Mouse (Mus musculus): ENCODE measurements around the gene Rtf1. TPM values are rescaled to one million over a fixed set of nuclear protein-coding genes. Genes with fewer than 3 reads are reported as not detected.

The Rtf1 gene
- total and polyA plus RNA-seq, 2 experiments from 2014 or later, result 19.8 to 58.9 TPM

DNA sequence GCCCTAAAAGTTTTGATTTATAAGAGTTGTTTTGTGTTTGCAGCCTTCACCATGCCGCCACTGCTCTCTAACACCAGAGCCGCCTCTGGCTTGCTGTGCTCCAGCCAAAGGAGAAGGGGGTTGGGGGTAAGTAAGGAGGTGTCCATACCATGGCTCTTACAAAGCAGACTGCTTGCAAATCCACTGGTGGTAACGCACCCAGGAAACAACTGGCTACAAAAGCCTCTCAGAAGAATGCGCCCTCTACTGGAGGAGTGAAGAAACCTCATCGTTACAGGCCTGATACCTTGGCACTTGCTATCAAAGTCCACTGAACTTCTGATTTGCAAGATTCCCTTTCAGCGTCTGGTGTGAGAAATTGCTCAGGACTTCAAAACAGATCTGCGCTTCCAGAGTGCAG is 5.9 kb upstream of the Rtf1 start:
- DNase-seq (ENCODE audit: low spot score) (peak; percentile 24), ATAC-seq (no peak)
- no peak overlapping the region for H3K4me2 ChIP-seq (ENCODE audit: low read depth, low read length)
- TF ChIP-seq CTCF (IDR thresholded peaks at IDR 0.05; ENCODE audit: low read depth), result peak; percentile 61
- H3K9ac ChIP-seq (replicated peaks; ENCODE audit: low read length), result no peak overlapping the region
- no peaks in the 10 kb centered on the region for H3K27me3 ChIP-seq (ENCODE audit: insufficient read depth, low read length)
- H3K4me3 ChIP-seq (ENCODE audit: low read length), result no peak overlapping the region
- no peaks in the 10 kb centered on the region for H3K9me3 ChIP-seq (ENCODE audit: low read length)
- no peaks in the 10 kb centered on the region for H3K36me3 ChIP-seq (ENCODE audit: insufficient read depth, low read length)
- H3K27ac ChIP-seq, result no peak overlapping the region
- H3K4me1 ChIP-seq (ENCODE audit: insufficient read depth, low read length), result no peaks in the 10 kb centered on the region
- 17% methylated on average over 7 of the region's 7 CpGs for WGBS

GRCm38 (mm10) chr2:119675215-119675784 is 432 bp downstream of the Rtf1 start:
- ATAC-seq, result peak; percentile 88
- DNase-seq (ENCODE audit: low spot score), result no peak
- Histone ChIP-seq H3K4me3 (ENCODE audit: low read length) (peak overlapping the region; percentile 93), H3K4me1 (ENCODE audit: insufficient read depth, low read length) (peaks cover 6% of the 10 kb centered on the region), H3K9ac (replicated peaks; ENCODE audit: low read length) (peak overlapping the region; percentile 89), H3K9me3 (ENCODE audit: low read length) (no peaks in the 10 kb centered on the region), H3K27me3 (ENCODE audit: insufficient read depth, low read length) (no peaks in the 10 kb centered on the region), H3K27ac (peak overlapping the region; percentile 79), H3K4me2 (ENCODE audit: low read depth, low read length) (peak overlapping the region; percentile 82), H3K36me3 (ENCODE audit: insufficient read depth, low read length) (no peaks in the 10 kb centered on the region)
- WGBS, result under 1% methylated on average over 36 of the region's 39 CpGs
- TF ChIP-seq CTCF (IDR thresholded peaks at IDR 0.05; ENCODE audit: low read depth), result no peak

GRCm38 (mm10) chr2:119675831-119676230 is 963 bp downstream of the Rtf1 start:
- Histone ChIP-seq H3K4me3 (ENCODE audit: low read length) (peak overlapping the region; percentile 93), H3K36me3 (ENCODE audit: insufficient read depth, low read length) (no peaks in the 10 kb centered on the region), H3K9me3 (ENCODE audit: low read length) (no peaks in the 10 kb centered on the region), H3K27me3 (ENCODE audit: insufficient read depth, low read length) (no peaks in the 10 kb centered on the region), H3K4me2 (ENCODE audit: low read depth, low read length) (peak overlapping the region; percentile 82), H3K27ac (no peak overlapping the region), H3K4me1 (ENCODE audit: insufficient read depth, low read length) (peaks cover 6% of the 10 kb centered on the region), H3K9ac (replicated peaks; ENCODE audit: low read length) (peak overlapping the region; percentile 89)
- ATAC-seq (no peak), DNase-seq (ENCODE audit: low spot score) (no peak)
- 4% methylated on average over 5 of the region's 5 CpGs for whole genome bisulfite sequencing
- no peak for TF ChIP-seq CTCF (IDR thresholded peaks at IDR 0.05; ENCODE audit: low read depth)

DNA sequence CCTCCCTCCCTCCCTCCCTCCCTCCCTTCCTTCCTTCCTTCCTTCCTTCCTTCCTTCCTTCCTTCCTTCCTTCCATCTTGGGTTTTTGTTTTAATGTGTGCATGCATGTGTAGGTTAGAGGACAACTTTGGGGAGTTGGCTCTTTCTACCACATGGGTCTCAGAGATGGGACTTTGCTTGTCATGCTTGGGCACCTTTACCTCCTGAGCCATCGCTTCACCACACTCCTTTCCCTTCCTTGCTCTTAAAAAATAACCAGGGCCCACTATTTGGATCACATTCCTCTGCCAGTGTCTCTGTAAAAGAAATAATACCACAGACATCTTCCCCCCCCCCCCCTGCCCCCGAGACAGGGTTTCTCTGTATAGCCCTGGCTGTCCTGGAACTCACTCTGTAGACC is 8.8 kb downstream of the Rtf1 start:
- H3K9ac ChIP-seq (replicated peaks; ENCODE audit: low read length), result no peak overlapping the region
- ATAC-seq, result no peak
- H3K9me3 ChIP-seq (ENCODE audit: low read length), result no peaks in the 10 kb centered on the region
- no peak overlapping the region for H3K27ac ChIP-seq
- H3K27me3 ChIP-seq (ENCODE audit: insufficient read depth, low read length), result no peaks in the 10 kb centered on the region
- no peak for DNase-seq (ENCODE audit: low spot score)
- H3K4me3 ChIP-seq (ENCODE audit: low read length), result no peak overlapping the region
- no peak overlapping the region for H3K4me2 ChIP-seq (ENCODE audit: low read depth, low read length)
- H3K4me1 ChIP-seq (ENCODE audit: insufficient read depth, low read length), result no peaks in the 10 kb centered on the region
- 92% methylated on average over 2 of the region's 2 CpGs for WGBS
- H3K36me3 ChIP-seq (ENCODE audit: insufficient read depth, low read length), result no peaks in the 10 kb centered on the region
- no peak for TF ChIP-seq CTCF (IDR thresholded peaks at IDR 0.05; ENCODE audit: low read depth)

DNA sequence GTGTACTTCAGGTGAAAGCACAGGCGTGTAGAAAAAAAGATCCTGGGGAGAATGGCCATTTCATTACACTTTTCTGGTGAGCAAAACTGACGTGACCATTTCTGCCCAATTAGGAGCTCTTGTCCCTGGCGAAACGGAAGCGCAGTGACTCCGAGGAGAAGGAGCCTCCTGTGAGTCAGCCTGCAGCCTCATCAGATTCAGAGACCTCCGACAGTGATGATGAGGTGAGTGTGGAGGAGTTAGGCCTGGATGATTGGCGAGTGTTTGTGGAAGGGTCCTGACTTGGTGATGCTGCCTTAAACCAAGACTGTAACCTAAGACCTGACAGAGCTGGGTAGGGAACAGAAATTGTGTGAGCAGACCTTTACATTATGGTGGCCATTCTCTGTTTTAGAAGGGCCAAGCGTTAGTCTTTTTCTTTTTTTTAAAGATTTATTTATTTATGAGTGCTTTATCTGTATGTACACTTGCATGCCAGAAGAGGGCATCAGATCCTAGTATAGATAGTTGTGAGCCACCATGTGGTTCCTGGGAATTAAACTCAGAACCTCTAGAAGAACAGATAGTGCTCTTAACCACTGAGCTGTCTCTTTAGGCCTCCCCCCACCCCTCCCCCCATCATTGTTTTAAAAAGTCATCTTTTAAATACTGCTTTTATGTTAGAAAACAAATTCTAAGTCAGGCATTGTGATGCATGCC is 17.3 kb downstream of the Rtf1 start:
- Histone ChIP-seq H3K4me2 (ENCODE audit: low read depth, low read length) (no peak overlapping the region), H3K9ac (replicated peaks; ENCODE audit: low read length) (no peak overlapping the region), H3K36me3 (ENCODE audit: insufficient read depth, low read length) (peaks cover 5% of the 10 kb centered on the region; the same call in 1 of the 2 replicates), H3K27ac (no peak overlapping the region), H3K27me3 (ENCODE audit: insufficient read depth, low read length) (no peaks in the 10 kb centered on the region), H3K4me1 (ENCODE audit: insufficient read depth, low read length) (no peaks in the 10 kb centered on the region), H3K4me3 (ENCODE audit: low read length) (no peak overlapping the region), H3K9me3 (ENCODE audit: low read length) (no peaks in the 10 kb centered on the region)
- TF ChIP-seq CTCF (IDR thresholded peaks at IDR 0.05; ENCODE audit: low read depth), result peak; percentile 51
- WGBS, result 78% methylated on average over 9 of the region's 9 CpGs
- peak; percentile 29 for DNase-seq (ENCODE audit: low spot score)
- ATAC-seq, result no peak

GRCm38 (mm10) chr2:119694826-119695225 is 20.0 kb downstream of the Rtf1 start:
- Histone ChIP-seq H3K9me3 (ENCODE audit: low read length) (no peaks in the 10 kb centered on the region), H3K4me3 (ENCODE audit: low read length) (no peak overlapping the region), H3K9ac (replicated peaks; ENCODE audit: low read length) (no peak overlapping the region), H3K27ac (no peak overlapping the region), H3K36me3 (ENCODE audit: insufficient read depth, low read length) (peaks cover 5% of the 10 kb centered on the region; the same call in 1 of the 2 replicates), H3K4me1 (ENCODE audit: insufficient read depth, low read length) (no peaks in the 10 kb centered on the region), H3K27me3 (ENCODE audit: insufficient read depth, low read length) (no peaks in the 10 kb centered on the region), H3K4me2 (ENCODE audit: low read depth, low read length) (no peak overlapping the region)
- no peak for TF ChIP-seq CTCF (IDR thresholded peaks at IDR 0.05; ENCODE audit: low read depth)
- ATAC-seq (no peak), DNase-seq (ENCODE audit: low spot score) (no peak)
- WGBS, result 78% methylated on average over 2 of the region's 2 CpGs

- ATAC-seq (no peak), DNase-seq (ENCODE audit: low spot score) (no peak)
- no peak overlapping the region for H3K27ac ChIP-seq
- no peak overlapping the region for H3K9ac ChIP-seq (replicated peaks; ENCODE audit: low read length)
- no peak overlapping the region for H3K4me3 ChIP-seq (ENCODE audit: low read length)
- peaks cover 5% of the 10 kb centered on the region; the same call in 1 of the 2 replicates for H3K36me3 ChIP-seq (ENCODE audit: insufficient read depth, low read length)
- H3K9me3 ChIP-seq (ENCODE audit: low read length), result no peaks in the 10 kb centered on the region
- WGBS, result 84% methylated on average over 1 of the region's 1 CpGs
- H3K4me2 ChIP-seq (ENCODE audit: low read depth, low read length), result no peak overlapping the region
- TF ChIP-seq CTCF (IDR thresholded peaks at IDR 0.05; ENCODE audit: low read depth), result no peak
- H3K27me3 ChIP-seq (ENCODE audit: insufficient read depth, low read length), result no peaks in the 10 kb centered on the region
- H3K4me1 ChIP-seq (ENCODE audit: insufficient read depth, low read length), result no peaks in the 10 kb centered on the region
Observed at GRCm38 (mm10) chr2:119696111-119696510, 21.2 kb downstream of the Rtf1 start.

Measured in hindbrain, postnatal 0 days (tissue).